Mouse (Mus musculus) ZHBTc4 (cell line): Measurements from ENCODE around the gene Ncoa7.

Experiments used
- DNase-seq: peaks from one replicate; pipeline ENCODE4 v3.0.0-alpha.2; 2011; ENCODE audit warnings: low read depth, low spot score

Gene Ncoa7

DNA sequence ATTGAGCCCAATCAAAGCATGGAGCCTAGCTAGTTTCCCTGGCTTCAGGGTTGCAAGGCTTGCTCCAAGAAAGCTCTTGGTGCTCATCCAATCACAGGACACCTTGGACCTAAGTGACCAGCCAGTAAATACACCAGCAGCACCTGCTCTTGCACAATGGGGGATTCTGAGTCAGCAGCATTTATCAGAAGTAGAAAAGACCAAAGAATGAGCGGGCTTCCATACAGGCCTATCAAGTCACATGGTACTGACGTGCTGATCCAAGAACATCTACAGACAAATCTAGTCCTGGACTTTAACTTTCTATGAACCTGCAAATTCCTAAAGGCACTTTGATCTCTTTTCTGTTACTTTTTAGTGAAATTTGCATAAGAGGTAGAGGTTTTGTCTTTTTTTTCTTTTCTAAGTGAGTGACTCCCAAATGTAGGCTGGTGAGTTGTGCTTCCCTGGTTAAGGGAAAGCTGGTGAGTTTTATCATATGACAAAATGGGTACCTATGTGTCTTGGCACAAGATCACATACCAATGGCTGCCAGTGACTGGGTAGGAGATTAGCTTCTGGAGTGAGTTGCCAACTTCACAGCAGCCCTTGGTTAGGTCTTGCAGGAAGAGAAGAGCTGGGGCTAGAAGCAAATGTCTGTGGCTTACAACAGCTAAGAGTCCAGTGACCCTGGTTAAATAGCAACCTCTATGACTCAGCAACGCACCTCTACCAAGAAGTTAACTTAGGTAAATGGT, 57.7 kb downstream of the Ncoa7 start:
- no peak for DNase-seq

DNA sequence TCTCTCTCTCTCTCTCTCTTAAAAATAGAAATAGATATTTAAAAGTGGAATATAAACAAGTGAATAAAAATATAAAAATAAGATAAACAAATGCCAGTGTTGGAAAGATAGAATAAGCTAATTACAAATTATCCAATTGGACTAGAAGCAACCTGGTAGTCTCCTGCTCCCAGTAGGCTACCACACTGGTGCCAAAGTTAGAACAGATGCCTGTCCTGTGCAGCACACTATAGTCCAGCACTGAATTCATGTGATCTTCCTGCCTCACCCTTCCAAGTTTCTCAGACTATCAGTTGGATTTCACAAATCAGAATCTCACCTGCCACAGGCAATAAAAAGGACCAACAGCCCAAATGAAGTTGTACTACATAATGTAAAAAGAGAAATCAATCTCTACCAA, 59.9 kb downstream of the Ncoa7 start:
- DNase-seq = no peak

DNA sequence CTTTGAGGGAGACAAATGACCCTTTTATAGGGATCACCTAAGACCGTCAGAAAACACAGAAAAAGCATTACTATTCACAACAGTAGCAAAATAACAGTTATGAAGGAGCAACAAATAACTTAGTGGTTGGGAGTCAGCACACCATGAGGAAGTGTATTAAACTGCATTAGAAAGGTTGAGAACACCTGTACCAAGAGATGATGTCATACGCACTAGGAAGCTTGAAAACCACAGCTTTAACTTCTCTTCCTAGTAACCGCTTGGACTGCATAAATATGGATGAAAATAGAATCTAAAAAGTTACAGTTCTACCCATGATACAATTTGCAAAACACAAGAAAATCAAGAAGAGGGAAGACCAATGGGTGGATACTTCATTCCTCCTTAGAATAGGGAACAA, 64.7 kb downstream of the Ncoa7 start:
- no peak for DNase-seq

DNA sequence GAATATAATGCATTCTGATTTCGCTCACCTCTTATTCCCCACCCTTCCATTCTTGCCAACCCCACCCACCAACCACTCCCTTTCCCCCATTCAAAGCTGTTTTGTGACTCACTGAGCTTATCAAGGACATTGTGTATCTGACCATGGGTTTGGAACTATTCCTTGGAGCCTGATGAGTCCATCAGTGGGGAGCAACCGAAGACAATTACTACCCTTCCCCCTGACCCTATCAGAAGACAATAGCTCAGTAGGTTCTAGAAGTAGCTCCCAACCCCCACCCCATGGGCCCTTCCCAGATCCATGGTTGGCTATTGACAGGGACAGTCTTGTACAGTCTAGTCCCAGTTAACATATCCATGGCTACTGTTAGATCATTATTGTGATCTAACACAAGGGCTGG, 65.8 kb downstream of the Ncoa7 start:
- peak; percentile 86 for DNase-seq

DNA sequence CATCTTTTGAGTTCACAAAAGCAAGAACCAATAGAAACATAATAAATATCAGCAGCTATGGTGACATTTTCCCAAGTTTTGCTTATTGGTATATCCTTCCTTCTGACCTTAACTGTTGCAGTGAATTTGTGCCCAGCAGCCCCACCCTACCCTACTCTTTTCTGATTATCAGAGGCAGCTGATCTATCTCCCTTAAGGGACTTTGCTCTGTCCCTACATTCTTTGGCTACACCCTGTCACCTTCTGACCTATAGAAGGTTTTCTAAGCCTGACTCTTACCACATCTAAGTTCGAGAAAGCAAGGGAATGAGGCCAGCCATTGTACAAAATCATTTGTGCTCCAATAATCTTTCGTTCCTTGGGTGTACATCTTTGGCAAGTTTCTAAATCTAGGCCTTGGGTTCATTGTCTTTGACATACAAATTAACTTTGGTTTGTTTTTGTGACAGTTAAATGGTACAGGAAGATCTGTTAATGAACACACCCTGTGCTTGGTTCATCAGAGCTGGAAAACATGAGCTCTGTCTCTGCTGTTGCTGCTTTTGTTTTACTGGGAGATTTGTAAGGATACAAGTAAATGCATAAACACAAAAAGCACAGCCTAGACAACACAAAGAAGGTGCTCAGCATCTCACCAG, 69.9 kb downstream of the Ncoa7 start:
- peak; percentile 24 for DNase-seq

DNA sequence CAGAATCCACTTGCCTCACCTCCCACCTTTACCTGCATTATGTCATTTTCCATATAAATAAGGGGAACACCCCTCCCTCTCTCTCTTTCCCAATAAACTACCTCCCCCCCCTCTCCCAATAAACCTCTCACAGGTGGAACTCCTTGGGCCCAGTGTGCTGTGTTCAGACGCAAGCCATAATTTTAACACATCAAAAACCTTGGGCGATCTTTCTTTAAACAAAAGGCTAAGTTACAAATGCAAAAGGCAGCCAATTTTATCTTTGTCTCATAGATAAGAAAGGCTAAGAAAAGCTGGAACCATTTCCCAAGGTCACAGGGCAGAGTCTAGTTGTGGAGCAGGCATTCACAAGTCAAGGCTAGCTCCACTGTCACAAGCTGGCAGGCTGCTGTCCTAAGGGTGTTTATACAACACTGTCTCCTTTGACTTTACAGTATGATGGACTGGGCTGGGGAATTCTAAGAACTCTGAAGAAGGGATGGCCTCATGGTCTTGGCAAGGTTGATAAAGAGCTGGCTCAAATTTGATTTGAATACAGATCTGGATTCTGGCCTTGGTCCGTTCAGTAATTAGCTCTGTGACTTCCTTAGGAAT, 71.7 kb downstream of the Ncoa7 start:
- peak; percentile 32 for DNase-seq

DNA sequence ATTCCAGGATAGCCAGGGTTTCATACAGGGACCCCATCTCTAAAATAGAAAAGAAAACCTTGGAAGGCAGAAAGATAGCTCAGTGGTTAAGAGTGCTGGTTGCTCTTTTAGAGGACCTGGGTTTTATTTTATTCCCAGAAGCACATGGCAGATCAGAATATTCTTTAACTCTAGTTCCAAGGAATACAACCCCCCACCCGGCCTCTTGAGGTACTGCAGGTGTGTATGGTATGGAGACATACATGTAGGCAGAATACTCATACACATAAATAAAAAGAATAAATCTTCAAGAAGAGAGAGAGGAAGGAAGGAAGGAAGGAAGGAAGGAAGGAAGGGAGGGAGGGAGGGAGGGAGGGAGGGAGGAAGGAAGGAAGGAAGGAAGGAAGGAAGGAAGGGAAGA, 72.3 kb downstream of the Ncoa7 start:
- DNase-seq = peak; percentile 62

DNA sequence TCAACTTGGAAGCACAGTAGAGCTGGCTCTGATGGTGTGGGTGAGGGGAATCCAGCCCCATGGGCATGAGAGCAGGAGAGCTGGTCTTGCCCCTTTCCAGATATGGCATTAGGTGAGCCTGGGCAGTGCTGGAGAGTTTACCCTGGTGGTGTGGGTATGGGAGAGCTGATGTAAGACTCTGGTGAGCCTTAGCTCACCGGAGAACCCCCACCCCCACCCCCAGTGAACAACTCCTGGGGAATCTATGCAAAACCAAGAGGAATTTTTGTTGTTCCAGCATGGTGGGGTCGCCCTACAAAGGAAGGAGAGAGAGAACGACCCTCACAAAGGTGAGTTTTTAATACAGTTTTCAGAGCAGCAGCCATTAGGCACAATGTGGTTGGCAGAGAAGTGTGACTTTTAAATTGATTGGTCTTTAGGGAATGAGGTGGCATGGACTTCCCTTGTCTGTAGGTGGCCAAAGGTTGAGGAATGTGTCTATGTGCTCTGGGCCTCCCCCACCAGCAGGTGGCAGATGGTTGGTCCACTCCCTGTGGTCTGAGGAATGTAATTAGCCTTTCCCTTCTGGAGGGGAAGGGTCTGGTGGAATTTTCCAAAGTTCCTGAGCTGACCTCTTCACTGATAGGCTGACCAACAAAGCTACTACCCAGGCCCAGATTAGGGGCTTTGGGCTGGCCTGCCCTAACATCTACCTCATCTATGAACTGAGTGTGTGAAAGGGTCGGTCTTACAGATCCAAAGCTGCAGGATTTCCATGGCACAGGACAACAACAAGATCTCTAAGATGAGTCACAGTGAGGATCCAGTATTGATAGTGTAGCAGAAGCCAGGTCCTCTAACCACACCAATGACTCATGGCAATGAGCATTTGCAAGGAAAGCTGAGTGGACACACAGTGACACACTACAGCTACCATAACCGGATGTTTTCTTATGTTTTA, 73.7 kb downstream of the Ncoa7 start:
- peak; percentile 82 for DNase-seq

DNA sequence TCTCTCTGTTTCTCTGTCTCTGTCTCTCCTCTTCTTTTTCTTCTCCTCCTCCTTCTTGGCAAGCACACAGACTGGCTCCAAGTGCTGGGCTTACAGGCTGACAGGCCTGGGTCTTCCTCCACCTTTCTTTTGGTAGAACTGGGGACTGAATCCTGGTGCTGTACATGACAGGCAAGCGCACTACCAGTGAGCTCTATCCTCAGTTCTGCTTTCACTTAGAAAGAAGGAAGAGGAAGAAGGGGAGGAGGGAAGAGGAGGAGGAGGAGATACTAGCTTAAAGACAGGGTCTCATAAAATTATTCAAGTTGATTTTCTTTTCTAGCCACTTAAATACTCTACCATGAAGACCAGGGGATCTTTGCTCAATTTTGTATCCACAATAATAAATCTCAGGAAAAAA, 80.1 kb downstream of the Ncoa7 start:
- no peak for DNase-seq

DNA sequence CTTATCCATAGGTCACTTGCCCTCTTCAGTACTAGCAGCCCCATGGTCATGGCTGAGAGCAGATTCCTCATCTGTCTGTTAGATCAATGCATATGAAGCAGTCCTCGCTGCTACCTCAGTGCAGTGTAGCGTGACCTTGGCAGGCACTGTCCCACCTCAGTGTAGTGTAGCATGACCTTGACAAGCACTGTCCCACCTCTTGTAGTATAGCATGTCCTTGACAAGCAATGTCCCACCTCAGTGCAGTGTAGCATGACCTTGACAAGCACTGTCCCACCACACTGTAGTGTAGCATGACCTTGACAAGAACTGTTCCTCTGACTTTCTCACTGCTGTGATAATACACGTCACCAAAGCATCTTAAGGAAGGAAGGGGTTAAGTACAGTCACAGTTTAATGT, 82.6 kb downstream of the Ncoa7 start:
- peak; percentile 17 for DNase-seq

DNA sequence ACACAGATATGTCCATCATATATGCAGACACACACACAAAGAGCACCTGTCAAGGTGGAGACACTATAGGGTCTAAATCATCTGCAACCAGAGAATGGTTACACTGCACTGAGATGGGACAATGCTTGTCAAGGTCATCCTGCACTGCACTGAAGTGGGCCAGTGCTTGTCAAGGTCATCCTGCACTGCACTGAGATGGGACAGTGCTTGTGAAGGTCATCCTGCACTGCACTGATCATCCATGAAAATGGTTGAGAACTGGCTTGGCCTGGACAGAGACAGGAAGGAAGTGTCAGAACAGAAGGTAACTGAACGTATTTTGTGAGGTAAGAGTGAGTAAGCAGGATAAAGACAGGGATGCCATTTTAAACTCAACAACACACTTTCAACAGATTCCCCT, 83.2 kb downstream of the Ncoa7 start:
- DNase-seq = peak; percentile 32

DNA sequence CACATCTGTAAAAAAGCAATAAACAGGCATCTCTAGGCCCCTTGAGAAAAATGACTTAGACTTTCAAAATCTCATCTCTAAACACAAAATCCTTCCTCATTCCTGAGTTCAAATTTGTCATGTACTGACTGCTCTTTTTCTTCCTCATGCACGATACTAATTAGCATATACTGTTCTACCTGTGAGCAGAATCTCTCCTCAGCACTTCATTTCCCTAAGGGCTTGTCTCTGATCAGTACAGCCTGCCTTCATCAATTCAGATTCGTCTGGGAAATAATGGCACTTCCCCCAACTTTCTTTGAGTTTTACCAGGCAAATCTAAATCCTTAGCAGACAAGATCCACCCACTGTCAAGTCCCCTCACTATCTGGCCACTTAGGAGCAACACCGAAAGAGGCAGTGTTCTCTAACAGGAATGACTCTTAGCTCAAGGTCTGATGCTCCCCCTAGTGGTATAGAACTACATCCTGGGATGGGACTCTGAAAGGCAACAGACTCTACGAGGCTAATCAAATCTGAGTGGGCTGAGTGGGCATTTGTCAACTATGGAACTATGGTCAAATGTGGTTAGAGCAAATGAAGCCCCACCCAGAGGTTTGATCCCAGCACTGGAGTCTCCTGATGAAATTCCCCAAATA, 84.3 kb downstream of the Ncoa7 start:
- peak; percentile 87 for DNase-seq

DNA sequence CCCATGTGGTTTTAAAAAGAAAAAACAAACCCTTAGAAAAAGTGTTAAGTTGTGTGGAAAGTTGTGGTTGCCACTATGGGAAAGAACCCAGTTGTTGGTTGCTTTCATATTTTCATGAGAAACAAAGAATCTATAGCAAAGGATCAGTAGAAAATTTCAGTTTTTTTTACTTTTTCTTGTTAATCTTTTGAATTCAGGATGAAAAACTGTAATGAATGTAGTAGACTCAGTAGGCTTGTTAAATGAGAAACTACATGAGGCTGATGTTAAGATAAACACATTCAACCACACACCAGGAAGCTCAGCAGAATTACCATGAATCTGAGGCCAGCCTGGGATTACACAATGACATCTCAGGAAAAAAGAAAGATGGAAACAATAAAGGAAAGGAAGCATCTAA, 87.0 kb downstream of the Ncoa7 start:
- DNase-seq = no peak

DNA sequence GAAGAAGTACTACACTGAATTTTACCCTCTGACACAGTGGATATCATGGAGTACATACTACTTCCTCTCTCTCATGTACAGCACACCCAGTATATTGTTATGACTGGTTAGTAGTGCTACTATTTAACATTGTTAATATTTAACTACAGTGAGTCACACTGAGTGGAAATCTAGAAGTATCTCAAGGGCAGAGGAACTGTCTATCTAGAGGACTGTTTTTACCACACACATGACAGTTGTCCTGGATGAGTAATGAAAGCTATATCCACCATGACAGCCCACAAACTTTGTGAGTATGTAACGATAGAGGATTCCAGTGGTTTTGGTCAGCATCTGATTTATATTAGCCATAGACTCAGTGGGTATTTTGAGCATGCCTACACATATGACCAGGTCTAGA, 90.6 kb downstream of the Ncoa7 start:
- no peak for DNase-seq

DNA sequence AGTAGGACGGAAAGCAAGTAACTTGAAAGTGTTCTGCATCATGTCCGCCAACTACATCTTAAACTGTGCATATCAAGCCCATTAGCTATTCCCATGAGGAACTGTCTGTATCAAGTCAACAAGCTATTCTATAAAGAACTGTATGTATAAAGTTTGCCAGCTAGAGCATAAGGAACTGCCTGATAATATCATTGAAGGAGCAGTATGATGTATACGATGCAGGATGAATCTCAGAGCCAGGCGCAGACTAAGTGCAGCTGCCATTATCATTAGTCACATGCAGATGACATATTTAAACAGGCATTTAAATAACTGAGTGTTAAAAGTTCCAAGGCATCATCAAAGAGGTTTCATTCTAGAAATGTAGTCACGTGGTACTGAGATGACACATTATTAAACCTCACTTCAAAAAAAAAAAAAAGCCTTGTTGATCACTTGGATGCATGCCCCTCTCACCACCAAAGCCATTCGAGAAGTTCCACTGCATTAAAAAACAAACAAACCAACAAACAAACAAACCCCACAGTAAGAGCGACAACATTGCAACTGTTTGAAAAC, 93.2 kb downstream of the Ncoa7 start:
- DNase-seq = no peak

DNA sequence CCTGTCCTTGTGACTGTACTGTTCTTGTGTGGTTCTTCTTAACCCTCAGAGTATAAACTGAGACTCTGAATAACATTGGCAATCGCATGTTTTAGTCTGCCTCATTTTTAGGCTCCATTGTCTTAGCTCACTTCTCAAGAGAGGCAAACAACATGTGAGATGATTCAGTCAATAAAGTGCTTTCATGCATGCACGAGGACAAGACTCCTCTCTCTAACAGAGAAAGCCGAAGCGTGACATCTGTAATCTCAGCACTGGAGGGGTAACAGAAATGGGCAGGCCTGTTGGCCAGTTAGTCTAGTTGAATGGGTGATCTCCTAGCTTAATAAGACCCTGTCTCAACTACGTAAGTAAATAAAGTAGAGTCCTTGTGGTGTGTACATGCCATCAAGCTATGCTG, 95.1 kb downstream of the Ncoa7 start:
- DNase-seq = no peak

DNA sequence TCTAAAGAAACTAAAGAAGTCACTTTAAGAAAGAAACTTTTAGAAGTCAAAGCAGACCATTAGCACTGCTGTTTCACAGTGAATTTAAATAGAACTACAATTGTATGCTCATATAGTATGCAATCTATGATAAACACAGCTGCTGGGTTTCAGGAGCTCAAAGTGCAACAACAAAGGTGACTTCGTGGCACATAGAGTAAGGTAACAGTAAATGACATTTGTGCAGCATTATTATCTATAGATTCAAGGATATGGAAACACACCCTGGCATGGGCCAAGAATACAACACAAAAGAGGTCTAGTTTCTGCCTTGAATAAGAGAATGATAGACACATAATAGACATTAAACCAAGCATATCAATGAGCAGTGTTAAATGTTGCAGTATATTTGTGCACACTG, 100.5 kb downstream of the Ncoa7 start:
- DNase-seq = no peak

DNA sequence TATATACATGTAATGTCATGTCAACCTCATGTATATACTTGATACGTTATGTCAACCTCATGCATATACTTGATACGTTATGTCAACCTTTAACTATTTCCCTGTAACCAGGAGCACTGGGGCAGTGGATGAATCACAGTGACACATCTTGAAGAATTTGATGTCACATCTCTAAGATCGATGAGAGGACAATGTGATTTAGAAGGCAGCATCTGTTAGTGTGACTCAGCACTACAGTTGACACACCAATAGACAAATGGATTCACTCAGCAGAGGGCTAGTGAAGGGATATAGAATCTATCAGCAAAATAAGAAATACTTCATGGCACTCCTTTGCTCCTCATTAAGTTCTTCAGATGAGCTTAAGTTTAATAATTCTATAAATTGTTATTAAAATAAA, 116.3 kb downstream of the Ncoa7 start:
- DNase-seq = no peak

DNA sequence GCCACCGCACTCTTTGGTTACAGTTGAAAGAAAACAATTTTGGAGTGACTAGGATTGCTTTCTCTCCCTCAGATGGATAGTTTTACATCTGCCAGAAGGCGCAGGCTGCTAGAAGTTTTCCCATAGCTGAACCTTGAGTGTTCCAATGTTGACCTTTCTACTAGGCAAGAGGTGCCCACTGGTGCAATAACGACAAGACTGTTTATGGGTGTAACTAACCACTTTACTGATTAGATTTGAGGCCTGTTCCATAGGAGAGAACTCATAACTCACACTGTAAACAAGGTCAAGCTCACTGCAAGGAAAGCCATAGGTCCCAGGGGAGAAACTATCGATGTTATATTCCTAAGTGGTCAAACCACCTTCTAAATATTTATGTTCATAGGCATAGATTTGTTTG, 119.7 kb downstream of the Ncoa7 start:
- DNase-seq = no peak

DNA sequence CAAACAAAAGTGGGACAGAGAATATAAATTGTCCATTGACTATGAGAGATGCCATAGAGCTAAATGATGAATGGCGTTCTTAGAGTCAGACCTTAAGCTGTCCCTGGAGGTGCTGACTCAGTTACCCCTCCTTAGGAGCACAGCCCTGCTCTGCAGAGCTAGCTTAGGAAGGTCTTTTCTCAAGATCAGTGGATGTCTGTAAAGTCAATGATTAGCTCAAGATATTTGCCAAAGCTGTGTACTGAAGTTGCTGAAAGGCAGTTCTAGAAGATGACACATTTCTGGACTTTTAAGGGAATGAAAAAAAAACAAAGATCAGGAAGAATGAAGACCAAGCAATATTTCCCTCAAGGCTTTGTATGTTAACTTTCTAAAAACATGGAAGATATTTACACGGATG, 123.4 kb downstream of the Ncoa7 start:
- no peak for DNase-seq

DNA sequence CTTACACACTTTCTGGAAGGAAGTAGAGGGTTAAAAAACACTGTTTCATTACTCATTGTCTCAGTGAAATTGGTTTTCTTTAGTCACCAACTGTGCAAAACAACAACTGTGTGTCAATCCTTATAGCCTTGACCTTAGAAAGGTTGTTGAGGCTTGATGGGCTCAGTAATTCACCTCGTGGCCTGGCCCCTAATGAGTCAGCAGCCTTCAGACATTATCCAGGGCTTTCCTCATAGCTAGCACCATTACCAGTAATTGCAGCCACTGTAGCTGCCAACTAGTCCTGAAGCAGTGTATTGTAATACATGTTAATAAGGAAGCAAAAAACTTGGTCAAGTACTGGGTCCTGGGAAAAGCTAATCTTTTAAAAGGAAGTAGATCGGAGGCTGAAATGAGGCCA, 125.1 kb downstream of the Ncoa7 start:
- no peak for DNase-seq
